Mouse (Mus musculus) embryo, embryonic 10 days (tissue): ENCODE results near the gene Rhbdf1.
"Not testable (repeated sequence)": the region's sequence is repeated elsewhere in the genome, so short reads cannot be mapped to it uniquely, and the experiment has no call there.

Experiments used
- DNase-seq: peaks from one replicate; pipeline ENCODE4 v3.0.0-alpha.2; 2015; ENCODE audit warnings: low spot score

Rhbdf1 gene

GRCm38 (mm10) chr11:32220607-32221224 is 1.4 kb downstream of the Rhbdf1 start:
- DNase-seq, result peak; percentile 12

DNA sequence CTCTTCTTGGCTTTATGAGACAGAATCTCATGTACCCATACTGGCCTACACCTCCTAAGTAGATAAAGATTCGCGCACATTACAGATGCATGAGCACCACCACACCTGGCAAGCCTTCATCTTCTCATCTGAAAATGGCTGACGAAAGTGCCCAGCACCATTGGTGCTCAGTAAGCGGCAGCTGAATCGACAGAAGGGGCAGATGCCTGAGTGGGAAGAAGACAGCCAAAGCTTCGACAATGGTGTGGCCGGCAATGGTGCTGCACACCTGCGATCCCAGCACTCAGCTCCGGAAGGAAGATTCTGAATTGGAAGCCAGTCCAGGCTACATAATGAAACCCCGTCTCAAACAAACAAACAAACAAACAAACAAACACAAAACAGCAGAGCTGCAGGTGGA is 2.8 kb downstream of the Rhbdf1 start:
- DNase-seq, result no peak

DNA sequence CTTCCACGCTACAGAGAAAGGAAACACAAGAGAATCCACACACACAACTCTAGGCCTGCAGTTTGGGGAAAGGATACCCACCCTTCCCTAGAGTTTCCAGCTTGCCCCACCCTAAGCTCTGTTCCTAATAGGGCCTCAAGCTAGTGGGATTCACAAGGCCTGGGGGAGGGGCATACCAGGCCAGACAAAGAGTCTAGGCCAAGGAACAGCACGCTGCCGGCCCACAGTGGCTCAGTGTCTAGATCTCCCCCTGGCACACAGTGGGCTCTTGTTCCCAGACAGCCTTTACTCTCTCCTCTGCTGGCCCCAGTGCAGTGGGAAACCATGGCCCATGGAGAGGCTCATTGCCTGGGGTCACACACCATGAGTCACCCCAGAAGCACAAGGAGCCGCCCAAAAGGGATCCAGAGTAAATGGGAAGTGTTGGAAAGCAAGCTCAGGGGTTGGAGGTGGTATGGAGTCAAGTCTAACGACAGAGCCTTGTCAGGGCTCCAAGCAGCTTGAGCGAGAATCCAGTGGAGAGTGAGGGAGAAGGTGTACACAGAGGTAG is 3.5 kb downstream of the Rhbdf1 start:
- peak; percentile 35 for DNase-seq

GRCm38 (mm10) chr11:32216851-32217250 is 5.2 kb downstream of the Rhbdf1 start:
- DNase-seq, result peak; percentile 86

DNA sequence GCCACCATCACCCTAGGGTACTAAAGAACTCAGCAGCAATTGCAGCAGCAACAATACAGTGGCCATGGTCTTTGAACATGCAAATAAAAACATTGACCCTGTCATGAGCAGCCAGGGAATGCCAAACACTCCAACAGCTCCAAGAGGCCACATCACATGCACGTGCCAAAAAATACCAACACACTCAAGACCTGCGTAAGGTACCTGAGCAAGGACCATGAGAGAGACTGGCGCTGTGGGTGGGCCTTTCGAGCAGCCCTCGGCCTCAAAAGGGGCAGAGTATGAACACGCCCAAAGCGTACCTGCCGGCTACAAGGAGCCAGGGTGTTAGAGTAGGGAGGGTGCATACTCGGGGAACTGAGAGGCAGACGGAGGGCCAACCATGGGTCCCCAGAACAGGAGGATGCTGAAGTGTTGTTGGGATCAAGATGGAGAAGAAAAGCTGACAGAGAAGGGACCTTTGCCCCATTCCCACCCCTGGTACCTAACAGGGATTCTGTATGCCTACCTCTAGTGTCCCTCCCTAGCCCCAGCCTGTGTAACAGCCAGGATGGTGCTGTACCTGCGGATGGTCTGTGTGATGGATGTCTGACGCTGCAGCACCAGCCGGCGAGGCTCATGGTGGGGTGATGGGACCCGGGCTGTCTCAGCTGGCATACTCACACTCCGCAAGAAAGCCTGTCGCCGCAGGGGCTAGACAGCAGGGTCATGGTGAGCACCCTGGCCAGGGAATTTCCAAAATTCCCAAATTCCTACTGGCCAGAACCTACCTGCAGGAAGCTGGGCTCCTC is 6.5 kb downstream of the Rhbdf1 start:
- DNase-seq, result no peak

- DNase-seq, result no peak
These were observed 11.5 kb downstream of the Rhbdf1 start for GRCm38 (mm10) chr11:32210623-32211022.

- peak; percentile 100 for DNase-seq
These were observed 16.8 kb downstream of the Rhbdf1 start, which contains the start of gene Snrnp25 for GRCm38 (mm10) chr11:32205058-32205873. Snrnp25 (plus strand) TSS chr11:32205415.

DNA sequence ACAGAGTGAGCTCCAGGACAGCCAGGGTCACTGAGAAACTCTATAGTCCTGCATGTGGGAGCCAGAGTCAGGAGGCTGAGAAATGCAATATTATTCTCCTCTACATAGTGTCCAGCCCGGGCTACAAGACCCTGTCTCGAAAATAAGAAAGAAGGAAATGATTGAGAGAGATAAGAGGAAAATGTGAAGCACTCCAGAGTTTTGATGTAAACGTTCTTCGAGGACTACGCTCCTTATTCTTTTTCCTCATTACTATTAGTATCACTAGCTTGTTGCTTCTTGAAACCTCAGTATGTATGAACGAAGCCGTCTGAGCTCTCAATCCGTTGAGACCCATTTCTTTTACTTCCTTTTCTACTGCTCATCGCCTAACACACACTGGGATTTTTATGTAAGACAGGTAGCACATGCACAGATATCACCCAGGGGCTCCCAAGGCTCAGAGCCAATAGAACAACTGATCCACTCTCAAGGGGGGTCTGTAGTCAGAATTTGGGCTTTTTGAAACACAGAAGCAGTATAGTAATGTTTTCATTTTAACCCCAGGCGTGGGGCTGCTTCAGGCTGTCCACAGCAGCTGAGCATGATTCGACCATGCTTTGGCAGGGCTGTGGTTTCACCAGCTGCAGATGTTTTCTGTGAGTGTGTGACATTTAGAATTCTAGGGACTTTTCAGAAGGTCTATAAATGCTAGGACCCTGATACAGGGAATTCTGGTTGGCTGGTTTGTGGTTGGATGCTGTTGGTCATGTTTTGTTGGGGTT is 20.0 kb downstream of the Rhbdf1 start:
- no peak for DNase-seq

- not testable (repeated sequence) for DNase-seq
These were observed 21.1 kb downstream of the Rhbdf1 start for GRCm38 (mm10) chr11:32200992-32201391.

GRCm38 (mm10) chr11:32200075-32200601 is 22.0 kb downstream of the Rhbdf1 start, which contains the start of gene Il9r:
Il9r (minus strand) TSS chr11:32200279.
- no peak for DNase-seq

DNA sequence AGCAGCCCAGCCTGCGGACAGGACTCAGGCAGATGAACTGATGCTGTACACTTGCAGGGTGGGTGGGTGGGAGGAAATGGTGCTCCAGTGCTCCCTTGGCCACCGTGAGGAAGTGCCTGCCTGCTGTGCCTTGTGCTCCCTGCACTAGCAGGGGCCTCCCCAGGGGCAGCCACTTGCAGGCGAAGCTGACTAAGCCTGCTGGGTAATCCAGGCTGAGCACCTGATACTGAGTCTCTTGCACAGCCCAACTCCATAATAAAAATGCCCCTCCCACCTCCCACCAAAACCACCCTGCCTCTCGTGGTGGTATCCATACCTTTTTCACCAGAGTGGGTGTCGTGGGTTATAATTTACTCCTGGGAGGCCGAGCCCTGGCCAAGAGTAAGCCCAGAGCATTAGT is 22.9 kb downstream of the Rhbdf1 start:
- no peak for DNase-seq

- no peak for DNase-seq
These were observed 23.7 kb downstream of the Rhbdf1 start for GRCm38 (mm10) chr11:32198256-32198955.

- DNase-seq, result no peak
These were observed 24.3 kb downstream of the Rhbdf1 start for GRCm38 (mm10) chr11:32197766-32198165.

GRCm38 (mm10) chr11:32196727-32197126 is 25.4 kb downstream of the Rhbdf1 start:
- no peak for DNase-seq

GRCm38 (mm10) chr11:32195867-32196540 is 26.1 kb downstream of the Rhbdf1 start:
- no peak for DNase-seq

DNA sequence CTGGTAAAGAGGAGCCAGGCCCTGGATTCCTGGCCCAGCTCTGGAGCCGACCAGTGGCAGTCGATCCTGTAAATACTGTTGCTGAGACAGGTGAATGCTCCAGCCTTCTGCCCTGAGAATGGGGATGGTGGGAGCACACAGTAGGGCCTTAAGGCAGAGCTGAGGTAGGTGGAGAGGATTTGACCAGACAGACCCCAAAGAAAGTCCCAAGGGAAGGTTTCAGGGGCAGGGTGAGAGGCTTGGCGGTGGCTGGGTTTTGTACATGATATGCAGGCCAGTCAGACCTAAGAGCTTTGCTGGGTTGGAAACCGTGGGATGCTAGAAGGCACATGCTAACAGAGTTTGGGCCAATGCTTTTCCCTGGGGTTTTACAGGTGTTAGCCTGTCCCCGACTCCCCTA is 27.5 kb downstream of the Rhbdf1 start:
- no peak for DNase-seq

DNA sequence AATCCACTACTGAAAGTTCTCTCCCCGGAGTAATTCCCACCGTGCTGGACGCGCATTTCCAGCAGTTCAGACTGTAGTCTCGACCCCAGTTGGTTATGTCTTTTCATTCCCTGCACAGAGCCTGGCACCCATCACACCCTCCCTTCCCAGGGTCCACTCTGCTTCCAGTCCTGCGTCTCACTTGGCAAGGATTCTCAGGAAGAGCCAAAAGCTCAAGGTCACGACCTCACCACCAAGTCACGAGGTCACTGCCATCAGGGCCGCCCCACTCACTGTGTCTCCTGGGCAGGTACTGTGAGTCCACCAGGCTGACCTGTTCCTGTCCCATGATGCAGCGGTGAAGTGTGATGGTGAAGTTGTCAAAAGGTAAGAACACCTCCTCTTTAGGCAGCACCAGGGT is 28.0 kb downstream of the Rhbdf1 start:
- no peak for DNase-seq

DNA sequence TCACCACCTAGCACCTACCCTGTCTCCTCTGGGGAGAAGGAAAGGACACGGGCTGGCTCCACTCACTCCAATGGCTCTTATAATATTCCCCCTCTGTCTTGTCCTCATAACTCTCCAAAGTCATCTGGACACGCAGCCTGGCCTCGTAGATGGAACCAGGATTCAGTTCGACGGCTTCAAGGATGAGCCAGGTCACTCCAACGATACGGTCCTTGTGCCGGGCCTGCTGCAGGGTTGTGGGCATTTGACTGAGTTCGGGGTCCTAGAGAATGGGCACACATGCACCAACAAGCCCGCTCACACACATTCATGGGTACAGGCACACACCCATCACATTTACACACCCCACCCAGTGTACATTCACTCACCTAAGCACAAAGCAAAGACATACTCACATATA is 28.9 kb downstream of the Rhbdf1 start:
- no peak for DNase-seq

GRCm38 (mm10) chr11:32190603-32191110 is 31.4 kb downstream of the Rhbdf1 start:
- no peak for DNase-seq

- no peak for DNase-seq
These were observed 32.0 kb downstream of the Rhbdf1 start for GRCm38 (mm10) chr11:32190119-32190518.
